Mouse (Mus musculus) G1E-ER4 (cell line): Measurements from ENCODE around the gene Cep70. TPM values are rescaled to one million over a fixed set of nuclear protein-coding genes. Genes with fewer than 3 reads are reported as not detected.

Experiments used
- GATA1 ChIP-seq: IDR thresholded peaks from one replicate; pipeline ENCODE4 v1.8.0; 2012; ENCODE audit warnings: low read length, inconsistent platforms
- polyA plus RNA-seq: library from polyadenylated mRNA; stranded (reverse); fragments of >175 nt; gene quantifications from 2 replicates; pipeline ENCODE4 v1.2.3, GENCODE M21; 2012

Cep70 gene
- polyA plus RNA-seq, 1 experiment: 3.4 TPM

- no peak for TF ChIP-seq GATA1
Measured at GRCm38 (mm10) chr9:99253861-99254260, 10.7 kb downstream of the Cep70 start.

- no peak for TF ChIP-seq GATA1
Measured at GRCm38 (mm10) chr9:99256206-99256605, 13.0 kb downstream of the Cep70 start.

- no peak for TF ChIP-seq GATA1
Measured at GRCm38 (mm10) chr9:99256821-99257220, 13.7 kb downstream of the Cep70 start.

DNA sequence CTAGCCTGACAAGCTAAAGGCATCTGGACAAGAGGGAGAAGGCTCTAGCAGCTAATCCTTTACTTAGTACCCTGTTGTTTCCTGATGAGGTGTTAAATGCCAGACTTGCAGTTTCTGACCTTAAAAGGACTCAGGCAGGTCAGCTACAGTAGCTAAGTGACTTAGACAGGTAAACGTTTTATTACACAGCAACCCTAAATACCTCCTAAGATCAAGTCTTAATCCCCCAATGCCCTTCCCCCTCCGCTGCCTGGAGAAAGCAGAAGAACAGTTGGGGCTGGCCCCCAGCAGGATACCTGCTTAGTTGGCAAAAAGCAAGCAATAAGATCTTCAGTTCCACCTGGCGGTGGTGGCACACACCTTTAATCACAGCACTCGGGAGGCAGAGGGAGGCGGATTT, 15.7 kb downstream of the Cep70 start:
- no peak for TF ChIP-seq GATA1

GRCm38 (mm10) chr9:99304296-99304695, 61.1 kb downstream of the Cep70 start:
- TF ChIP-seq GATA1: no peak

DNA sequence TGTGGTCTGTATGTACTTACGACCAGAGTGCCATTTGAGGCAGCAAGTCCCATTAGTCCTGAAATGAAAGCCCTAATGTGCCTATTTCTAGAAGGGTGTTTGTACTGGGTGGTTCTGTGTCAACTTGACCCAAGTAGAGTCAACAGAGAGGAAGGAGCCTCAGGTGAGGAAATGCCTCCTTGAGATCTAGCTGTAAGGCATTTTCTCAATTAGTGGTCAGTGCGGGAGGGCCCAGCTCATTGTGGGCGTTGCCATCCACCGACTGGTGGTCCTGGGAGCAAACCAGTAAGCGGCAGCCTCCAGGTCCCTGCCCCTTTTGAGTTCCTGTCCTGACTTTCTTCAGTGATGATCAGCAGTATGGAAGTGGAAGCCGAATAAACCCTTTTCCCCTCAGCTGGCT, 63.1 kb downstream of the Cep70 start:
- TF ChIP-seq GATA1: no peak

GRCm38 (mm10) chr9:99319343-99319951, 76.3 kb downstream of the Cep70 start:
- no peak for TF ChIP-seq GATA1

GRCm38 (mm10) chr9:99320006-99320405, 76.8 kb downstream of the Cep70 start:
- no peak for TF ChIP-seq GATA1

DNA sequence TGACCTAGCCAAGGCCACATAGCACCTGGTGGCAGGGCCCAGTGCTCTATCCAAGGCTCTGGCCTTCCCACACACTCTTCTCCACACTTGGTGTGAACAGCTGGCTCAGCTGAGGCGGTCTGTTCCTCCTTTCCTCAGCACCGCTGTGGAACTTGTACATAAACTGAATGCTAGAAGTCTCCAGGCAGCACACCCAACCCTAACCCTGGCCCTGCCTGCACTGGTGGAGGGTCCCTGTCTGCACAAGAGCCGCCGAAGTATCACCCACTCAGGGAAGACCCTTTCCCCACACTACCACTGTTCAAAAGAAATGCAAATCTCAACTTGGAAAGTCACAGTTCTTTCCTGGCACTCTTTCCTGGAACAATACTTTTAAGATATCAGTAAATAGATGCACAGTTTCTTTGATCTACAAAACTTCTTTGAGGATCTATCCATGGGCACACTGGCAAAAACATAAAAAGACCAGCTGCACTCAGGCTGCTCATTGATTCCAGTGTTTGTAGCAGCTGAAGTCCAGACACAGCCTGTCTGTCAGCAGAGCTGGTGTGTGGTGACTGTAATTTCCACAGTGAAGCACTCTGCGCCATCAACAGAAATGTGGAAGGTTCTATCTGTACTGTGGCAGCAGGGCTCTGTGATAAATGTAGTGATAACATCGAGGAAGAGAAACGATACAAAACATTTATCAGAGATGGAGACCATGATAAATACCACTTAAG, 82.2 kb downstream of the Cep70 start:
- TF ChIP-seq GATA1: no peak

DNA sequence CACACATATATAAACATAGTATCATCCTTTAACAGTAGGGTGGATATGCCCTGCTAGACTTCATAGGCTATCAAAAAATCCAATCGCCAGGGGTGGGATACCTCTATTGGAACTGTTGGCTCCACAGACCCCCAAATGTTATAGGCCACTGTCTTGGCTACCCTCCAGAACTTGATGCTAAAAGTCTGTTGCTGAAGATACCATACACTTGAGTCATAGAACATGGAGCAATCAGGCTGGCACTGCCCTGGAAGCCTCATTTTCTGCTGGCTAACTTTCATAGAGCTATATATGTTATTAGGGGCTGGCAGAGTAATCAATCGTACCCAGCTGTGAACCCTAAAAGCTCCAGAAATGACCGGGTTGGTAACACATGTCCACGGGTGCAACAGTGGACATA, 82.8 kb downstream of the Cep70 start:
- TF ChIP-seq GATA1: no peak

GRCm38 (mm10) chr9:99326881-99327280, 83.7 kb downstream of the Cep70 start:
- TF ChIP-seq GATA1: no peak

GRCm38 (mm10) chr9:99336538-99336937, 93.4 kb downstream of the Cep70 start:
- TF ChIP-seq GATA1: no peak

DNA sequence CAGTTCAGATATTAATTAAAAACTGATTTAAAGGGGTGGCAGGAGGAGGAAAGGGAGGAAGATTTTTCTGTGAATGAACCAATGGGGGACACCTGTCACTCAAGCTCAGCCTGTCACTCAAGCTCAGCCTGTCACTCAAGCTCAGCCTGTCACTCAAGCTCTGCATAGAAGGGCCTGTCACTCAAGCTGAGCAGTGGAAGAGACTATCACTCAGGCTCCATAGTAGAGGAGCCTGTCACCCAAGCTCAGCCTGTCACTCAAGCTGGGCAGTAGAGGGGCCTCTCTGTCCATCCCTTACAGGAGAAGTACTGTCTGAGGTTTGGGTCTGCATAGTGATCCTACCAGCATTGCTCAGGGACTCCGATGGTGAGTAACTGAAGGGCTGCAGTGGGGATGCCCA, 95.1 kb downstream of the Cep70 start:
- no peak for TF ChIP-seq GATA1

GRCm38 (mm10) chr9:99339182-99339581, 96.0 kb downstream of the Cep70 start:
- no peak for TF ChIP-seq GATA1

DNA sequence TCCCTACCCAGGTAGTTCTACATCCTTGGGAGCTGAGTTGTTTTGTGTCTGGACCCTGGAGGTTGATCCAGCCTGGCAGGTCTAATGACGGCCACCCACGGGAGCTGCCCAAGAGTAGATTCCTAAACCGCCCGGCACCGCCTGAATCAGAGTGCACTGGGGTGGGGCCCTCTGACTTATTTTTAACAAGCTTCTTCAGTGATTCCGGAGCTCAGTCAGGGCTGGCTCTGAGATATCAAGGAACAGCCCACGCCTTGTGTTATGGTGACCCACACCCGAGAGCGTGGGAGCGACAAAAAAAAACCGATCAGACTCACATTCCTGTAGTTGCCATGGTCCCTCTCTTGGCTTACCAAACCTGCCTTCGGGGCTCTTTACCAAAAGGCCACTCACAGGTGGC, 97.0 kb downstream of the Cep70 start:
- no peak for TF ChIP-seq GATA1

DNA sequence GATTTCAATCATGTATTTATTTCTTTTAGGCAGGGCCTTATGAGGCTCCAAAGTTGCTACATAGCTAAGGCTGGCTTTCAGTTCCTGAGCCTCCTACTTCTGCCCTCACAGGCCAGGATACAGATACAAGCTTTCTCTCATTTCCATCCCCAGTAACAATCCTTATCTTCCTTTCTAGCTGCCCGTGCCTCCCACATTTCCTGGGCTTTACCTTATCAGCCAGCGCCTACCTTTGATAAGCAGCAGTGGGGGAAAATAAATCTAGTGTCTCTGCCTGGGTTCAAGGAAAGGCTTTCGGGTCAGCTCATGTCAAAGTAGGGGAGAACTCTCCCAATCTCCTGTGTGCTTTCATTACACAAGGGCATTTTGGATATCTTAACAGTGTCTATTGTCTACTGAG, 98.4 kb downstream of the Cep70 start:
- peak; percentile 32 for TF ChIP-seq GATA1

DNA sequence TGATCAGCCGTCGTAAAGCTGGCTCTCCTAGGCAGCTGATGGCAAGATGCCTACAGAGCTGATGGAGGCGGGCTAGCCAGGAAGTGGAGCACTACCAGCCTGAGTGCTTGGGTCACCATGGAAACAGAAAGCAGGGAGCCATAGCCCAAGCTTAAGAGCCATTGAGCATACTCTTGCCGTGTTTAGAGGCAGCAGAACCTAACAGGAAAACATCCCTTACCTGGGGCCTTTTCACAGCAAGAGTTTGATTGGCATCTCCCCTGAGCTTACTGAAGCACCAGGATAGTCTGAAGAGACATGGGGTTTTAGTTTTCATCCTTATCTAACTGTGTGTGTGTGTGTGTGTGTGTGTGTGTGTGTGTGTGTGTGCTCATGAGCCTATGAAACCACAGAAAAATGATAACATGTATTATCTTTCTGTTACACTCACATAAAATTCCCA, 102.2 kb downstream of the Cep70 start:
- peak; percentile 28 for TF ChIP-seq GATA1

Other genes starting within 250 kb of the Cep70 start
- not detected in 2 replicates for gene Gm1123, start 207.7 kb upstream of the Cep70 start, polyA plus RNA-seq
- 0.91 and 1.1 TPM in 2 replicates for gene Pik3cb, start 102.7 kb upstream of the Cep70 start, polyA plus RNA-seq
- not detected in 2 replicates for gene Faiml, start 6.1 kb upstream of the Cep70 start, polyA plus RNA-seq
- gene Esyt3, start 115.2 kb downstream of the Cep70 start, polyA plus RNA-seq: not detected in 2 replicates
- gene Mras, start 194.0 kb downstream of the Cep70 start, polyA plus RNA-seq: 0.09 and 0.11 TPM in 2 replicates
- not detected in 2 replicates for gene Nme9, start 208.1 kb downstream of the Cep70 start, polyA plus RNA-seq